Mouse (Mus musculus) thymus, adult 2 months (tissue): ENCODE results near the gene Osbpl8.

Experiments
- CTCF ChIP-seq: fragments of 200-500 bp; IDR thresholded peaks from 2 replicates; pipeline ENCODE4 v1.5.1; 2012; ENCODE audit warnings: mild to moderate bottlenecking, control low read depth, low read length, moderate library complexity, borderline replicate concordance; ENCODE audit not compliant: control insufficient read depth, poor library complexity, insufficient read depth; ENCODE audit errors: extremely low read depth
- POLR2A ChIP-seq: fragments of 200-500 bp; IDR thresholded peaks from 2 replicates; pipeline ENCODE4 v1.6.1; 2012; ENCODE audit warnings: mild to moderate bottlenecking, low read length, control low read depth, moderate library complexity; ENCODE audit not compliant: control insufficient read depth, poor library complexity, insufficient read depth; ENCODE audit errors: extremely low read depth

- TF ChIP-seq CTCF (no peak), POLR2A (no peak)
Observed at GRCm38 (mm10) chr10:111314636-111315395, 150.3 kb downstream of the Osbpl8 start.
